Mouse (Mus musculus) stomach, embryonic 16.5 days (tissue): ENCODE measurements at regions not wholly inside any gene's neighbourhood (a gene's known extent, or its start where the extent isn't known, plus 50 kb on each side); places are given as distances from the start of the nearest gene placed in this dataset.

Experiments
- ATAC-seq: fragments of 200-750 bp; cut with Nextera tagmentation; 2 replicates; pipeline ENCODE4 v1.8.0; 2017; ENCODE audit warnings: moderate number of reproducible peaks, moderate TSS enrichment; ENCODE audit not compliant: insufficient read depth, low FRiP score
- H3K27ac ChIP-seq: fragments of 300-500 bp; sonication (generic); 2 replicates; pipeline ENCODE4 v1.5.1; 2014; ENCODE audit warnings: low read length
- H3K27me3 ChIP-seq: fragments of 300-500 bp; sonication (generic); 2 replicates; pipeline ENCODE4 v1.6.1; 2014; ENCODE audit warnings: low read length, control low read depth, mixed read lengths; ENCODE audit not compliant: control insufficient read depth, insufficient read depth
- H3K36me3 ChIP-seq: fragments of 300-500 bp; sonication (generic); 2 replicates; pipeline ENCODE4 v1.6.1; 2014; ENCODE audit warnings: low read length; ENCODE audit not compliant: control insufficient read depth, insufficient read depth
- H3K4me1 ChIP-seq: fragments of 300-500 bp; sonication (generic); 2 replicates; pipeline ENCODE4 v1.6.1; 2014; ENCODE audit warnings: low read length, control low read depth, mixed read lengths; ENCODE audit not compliant: control insufficient read depth, insufficient read depth
- H3K4me2 ChIP-seq: fragments of 300-500 bp; sonication (generic); 2 replicates; pipeline ENCODE4 v1.6.1; 2014; ENCODE audit warnings: low read depth, low read length, mixed read lengths
- H3K4me3 ChIP-seq: fragments of 300-500 bp; sonication (generic); replicated peaks from 2 replicates; pipeline ENCODE4 v1.5.1; 2014; ENCODE audit warnings: mild to moderate bottlenecking, low read length
- H3K9ac ChIP-seq: fragments of 300-500 bp; sonication (generic); 2 replicates; pipeline ENCODE4 v1.6.1; 2014; ENCODE audit warnings: low read length
- H3K9me3 ChIP-seq: fragments of 300-500 bp; sonication (generic); replicated peaks from 2 replicates; pipeline ENCODE4 v1.6.1; 2016; ENCODE audit warnings: low read length, control low read depth; ENCODE audit not compliant: control insufficient read depth
- WGBS: fragments of 180-500 bp; shearing (Covaris S2); extraction: QIAGEN DNeasy Blood & Tissue Kit; methylation state at CpG from one replicate; pipeline ENCODE4 v1.1.7; 2014; 5-methylcytosine and 5-hydroxymethylcytosine counted together

- WGBS = 44% methylated on average over 14 of the region's 14 CpGs
- H3K4me1 ChIP-seq = 0 out of 2 replicates have a peak, but pooled peaks cover 3% of the 10 kb centered on the region
- H3K4me2 ChIP-seq = peak overlapping the region; percentile 29; the same call in 1 of the 2 replicates
- no peak overlapping the region for H3K4me3 ChIP-seq
- no peaks in the 10 kb centered on the region for H3K36me3 ChIP-seq
- H3K27me3 ChIP-seq = no peaks in the 10 kb centered on the region
- no peak overlapping the region for H3K27ac ChIP-seq
- H3K9ac ChIP-seq = no peak overlapping the region
- H3K9me3 ChIP-seq = no peaks in the 10 kb centered on the region
- ATAC-seq = no peak
Measured at GRCm38 (mm10) chr16:23780440-23781231, 110.1 kb downstream of the Sst start.

GRCm38 (mm10) chr16:23777894-23778293 lies 112.9 kb downstream of the Sst start:
- H3K4me1 ChIP-seq = 0 out of 2 replicates have a peak, but pooled peaks cover 3% of the 10 kb centered on the region
- H3K27me3 ChIP-seq = no peaks in the 10 kb centered on the region
- no peaks in the 10 kb centered on the region for H3K9me3 ChIP-seq
- no peak overlapping the region for H3K4me3 ChIP-seq
- 52% methylated on average over 4 of the region's 4 CpGs for WGBS
- H3K27ac ChIP-seq = no peak overlapping the region
- no peaks in the 10 kb centered on the region for H3K36me3 ChIP-seq
- H3K4me2 ChIP-seq = no peak overlapping the region
- H3K9ac ChIP-seq = no peak overlapping the region
- ATAC-seq = no peak

DNA sequence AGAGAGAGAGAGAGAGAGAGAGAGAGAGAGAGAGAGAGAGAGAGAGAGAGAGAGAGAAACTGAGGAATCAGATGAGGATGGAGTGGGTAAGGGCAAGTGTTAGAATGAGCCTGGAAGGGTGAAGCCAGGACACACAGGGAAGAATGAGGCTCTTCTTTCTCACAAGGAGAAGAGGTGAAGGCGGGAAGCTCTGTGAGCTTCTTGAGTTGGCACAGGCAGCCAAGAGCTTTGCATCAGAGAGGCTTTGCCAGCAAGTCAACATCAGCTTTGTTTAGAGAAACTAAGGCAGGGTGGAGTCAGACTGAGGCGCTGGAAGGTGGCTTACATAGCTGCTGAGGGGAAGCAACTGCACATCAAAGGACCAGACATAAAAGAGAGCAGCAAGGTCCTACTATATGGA lies 113.7 kb downstream of the Sst start:
- no peak overlapping the region for H3K4me2 ChIP-seq
- no peak for ATAC-seq
- no peaks in the 10 kb centered on the region for H3K9me3 ChIP-seq
- no peak overlapping the region for H3K4me3 ChIP-seq
- no peaks in the 10 kb centered on the region for H3K36me3 ChIP-seq
- H3K4me1 ChIP-seq = 0 out of 2 replicates have a peak, but pooled peaks cover 3% of the 10 kb centered on the region
- H3K27me3 ChIP-seq = no peaks in the 10 kb centered on the region
- WGBS = 50% methylated on average over 2 of the region's 2 CpGs
- H3K9ac ChIP-seq = no peak overlapping the region
- H3K27ac ChIP-seq = no peak overlapping the region

DNA sequence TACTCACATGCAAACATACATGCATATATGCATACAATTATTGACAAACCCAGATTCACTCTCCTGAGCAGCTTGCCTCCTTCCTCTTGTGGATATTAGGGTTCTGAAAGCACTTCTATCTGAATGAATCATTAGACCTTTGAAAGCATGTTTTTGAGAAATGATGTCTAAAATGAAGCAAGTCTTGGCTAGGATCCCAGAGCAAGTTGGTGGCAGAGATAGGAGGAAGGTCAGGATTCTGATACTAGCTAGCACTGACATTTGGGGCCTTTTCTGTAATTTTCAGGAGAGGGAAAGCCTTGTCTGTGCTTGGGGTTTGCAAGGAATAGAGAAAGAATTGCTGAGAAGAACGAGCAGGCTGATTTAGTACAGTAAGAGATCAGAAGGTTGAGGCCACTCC lies 114.3 kb downstream of the Sst start:
- no peak overlapping the region for H3K4me2 ChIP-seq
- 0 out of 2 replicates have a peak, but pooled peaks cover 3% of the 10 kb centered on the region for H3K4me1 ChIP-seq
- no peaks in the 10 kb centered on the region for H3K9me3 ChIP-seq
- no peak overlapping the region for H3K9ac ChIP-seq
- H3K4me3 ChIP-seq = no peak overlapping the region
- ATAC-seq = no peak
- H3K36me3 ChIP-seq = no peaks in the 10 kb centered on the region
- no peak overlapping the region for H3K27ac ChIP-seq
- 17% methylated on average over 1 of the region's 1 CpGs for whole genome bisulfite sequencing
- H3K27me3 ChIP-seq = no peaks in the 10 kb centered on the region

DNA sequence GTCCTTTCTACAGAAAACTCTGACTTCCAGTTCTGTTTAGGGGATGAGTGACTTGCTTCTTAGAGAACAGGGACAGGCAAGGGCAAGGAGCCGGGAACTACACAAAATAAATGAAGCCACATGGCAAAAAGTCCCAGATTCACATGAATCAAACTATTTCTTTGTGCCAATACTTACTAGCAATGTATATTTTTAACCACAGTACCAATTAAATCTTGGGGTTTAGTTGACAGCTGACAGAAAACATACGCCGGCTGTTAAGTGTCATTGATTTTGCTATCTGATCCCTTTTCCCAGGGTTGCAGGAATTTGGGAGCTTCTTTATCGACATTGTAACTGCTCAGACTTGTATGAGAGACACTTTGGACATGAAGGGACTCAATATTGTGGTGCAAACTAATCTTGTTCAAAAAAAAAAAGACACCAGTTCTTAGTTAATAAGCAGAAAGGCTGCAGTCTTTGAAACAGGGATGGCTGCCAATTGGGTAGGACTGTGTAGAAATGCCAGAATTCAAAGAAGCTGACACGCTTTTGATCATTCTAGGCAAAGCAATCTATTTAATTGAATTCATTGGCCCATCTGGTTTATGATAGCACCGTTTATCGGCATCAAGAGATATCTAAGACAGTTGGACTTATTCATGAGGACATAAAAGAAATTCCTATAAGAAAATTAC lies 132.5 kb downstream of the Sst start:
- WGBS = 62% methylated on average over 7 of the region's 7 CpGs
- ATAC-seq = no peak
- H3K4me3 ChIP-seq = no peak overlapping the region

GRCm38 (mm10) chr16:23737026-23737425 lies 153.7 kb downstream of the Sst start:
- H3K9me3 ChIP-seq = no peaks in the 10 kb centered on the region
- no peak overlapping the region for H3K4me3 ChIP-seq
- H3K27ac ChIP-seq = no peak overlapping the region
- no peak overlapping the region for H3K9ac ChIP-seq
- WGBS = 39% methylated on average over 3 of the region's 3 CpGs
- H3K4me2 ChIP-seq = no peak overlapping the region
- no peaks in the 10 kb centered on the region for H3K36me3 ChIP-seq
- H3K27me3 ChIP-seq = no peaks in the 10 kb centered on the region
- ATAC-seq = no peak
- H3K4me1 ChIP-seq = no peaks in the 10 kb centered on the region

More for the DNA sequence above, 132.5 kb downstream of the Sst start:
- Histone ChIP-seq H3K4me1 (no peaks in the 10 kb centered on the region), H3K27ac (no peak overlapping the region), H3K27me3 (no peaks in the 10 kb centered on the region), H3K4me2 (no peak overlapping the region), H3K9me3 (no peaks in the 10 kb centered on the region), H3K36me3 (no peaks in the 10 kb centered on the region), H3K9ac (no peak overlapping the region)

- no peak overlapping the region for H3K4me2 ChIP-seq
- WGBS = 66% methylated on average over 5 of the region's 5 CpGs
- no peaks in the 10 kb centered on the region for H3K27me3 ChIP-seq
- no peak overlapping the region for H3K9ac ChIP-seq
- H3K27ac ChIP-seq = no peak overlapping the region
- H3K9me3 ChIP-seq = no peaks in the 10 kb centered on the region
- no peak for ATAC-seq
- H3K36me3 ChIP-seq = no peaks in the 10 kb centered on the region
- H3K4me3 ChIP-seq = no peak overlapping the region
- no peaks in the 10 kb centered on the region for H3K4me1 ChIP-seq
Measured at GRCm38 (mm10) chr16:23735722-23736121, 155.0 kb downstream of the Sst start.

DNA sequence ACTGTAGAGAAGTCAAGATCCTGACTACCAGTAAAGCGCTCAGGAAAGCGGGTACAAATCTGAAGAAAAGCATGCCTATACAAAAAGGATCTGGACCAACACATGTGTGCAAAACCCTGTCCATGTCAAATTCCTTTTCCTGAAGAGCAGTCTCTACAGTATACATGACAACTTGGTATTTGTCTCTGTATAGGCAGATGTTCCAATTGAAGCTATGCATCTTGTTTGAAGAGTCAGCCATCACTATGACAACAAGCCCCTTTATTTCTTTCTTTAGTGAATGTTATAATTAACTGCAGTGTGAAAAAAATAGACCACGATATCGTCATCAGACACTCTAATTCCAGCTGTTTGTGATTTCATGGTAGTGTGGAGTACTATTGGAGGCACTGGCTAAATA lies 164.2 kb downstream of the Sst start:
- H3K9ac ChIP-seq = no peak overlapping the region
- H3K27me3 ChIP-seq = no peaks in the 10 kb centered on the region
- no peak overlapping the region for H3K27ac ChIP-seq
- H3K4me1 ChIP-seq = no peaks in the 10 kb centered on the region
- no peak overlapping the region for H3K4me2 ChIP-seq
- H3K9me3 ChIP-seq = no peaks in the 10 kb centered on the region
- 91% methylated on average over 4 of the region's 4 CpGs for WGBS
- H3K4me3 ChIP-seq = no peak overlapping the region
- ATAC-seq = no peak
- H3K36me3 ChIP-seq = no peaks in the 10 kb centered on the region

GRCm38 (mm10) chr16:23721745-23722144 lies 169.0 kb downstream of the Sst start:
- Histone ChIP-seq H3K4me3 (no peak overlapping the region), H3K36me3 (no peaks in the 10 kb centered on the region), H3K4me1 (no peaks in the 10 kb centered on the region), H3K9me3 (no peaks in the 10 kb centered on the region), H3K27me3 (no peaks in the 10 kb centered on the region), H3K4me2 (no peak overlapping the region), H3K9ac (no peak overlapping the region), H3K27ac (no peak overlapping the region)
- no peak for ATAC-seq
